Mouse (Mus musculus) left cerebral cortex, adult 2 months (tissue): ENCODE measurements around the gene Hist1h2ai. TPM values are rescaled to one million over a fixed set of nuclear protein-coding genes. Genes with fewer than 3 reads are reported as not detected.
A peak's percentile ranks its signal among the peaks of the same experiment; 100 is the strongest.
"Not testable (repeated sequence)": the region's sequence is repeated elsewhere in the genome, so short reads cannot be mapped to it uniquely, and the experiment has no call there.

Experiments used
- DNase-seq, 2 experiments: peaks; one replicate each; pipeline ENCODE4 v3.0.0; 2021 to 2022; ENCODE audit warnings: low spot score in 2 of 2, mixed read lengths in 1 of 2; ENCODE audit errors: extremely low spot score in 1 of 2
- H3K27ac ChIP-seq: fragments of 200-600 bp; 2 replicates; pipeline ENCODE4 v1.8.1; 2022
- H3K4me3 ChIP-seq: fragments of 200-600 bp; 2 replicates; pipeline ENCODE4 v1.8.1; 2022
- CTCF ChIP-seq: fragments of 200-600 bp; IDR thresholded peaks from 2 replicates; pipeline ENCODE4 v1.8.1; 2022; ENCODE audit warnings: antibody characterized with exemption, mild to moderate bottlenecking, moderate library complexity
- intact Hi-C: fragments of 180-260 bp; cut with DNase I; formaldehyde crosslinking; loops from one replicate; pipeline ENCODE4 v1.15.1; 2025
- microRNA-seq, 2 experiments: library from miRNA; unstranded; fragments of <30 nt; microRNA quantifications; one replicate each; pipeline ENCODE4 v1.2.0; 2021
- total RNA-seq, 2 experiments: library from RNA; stranded (reverse); gene quantifications; 2 replicates each; pipeline ENCODE4 v1.2.3; 2021

The Hist1h2ai gene
- total RNA-seq, 2 experiments from 2014 or later, result 25.4 to 32.6 TPM

DNA sequence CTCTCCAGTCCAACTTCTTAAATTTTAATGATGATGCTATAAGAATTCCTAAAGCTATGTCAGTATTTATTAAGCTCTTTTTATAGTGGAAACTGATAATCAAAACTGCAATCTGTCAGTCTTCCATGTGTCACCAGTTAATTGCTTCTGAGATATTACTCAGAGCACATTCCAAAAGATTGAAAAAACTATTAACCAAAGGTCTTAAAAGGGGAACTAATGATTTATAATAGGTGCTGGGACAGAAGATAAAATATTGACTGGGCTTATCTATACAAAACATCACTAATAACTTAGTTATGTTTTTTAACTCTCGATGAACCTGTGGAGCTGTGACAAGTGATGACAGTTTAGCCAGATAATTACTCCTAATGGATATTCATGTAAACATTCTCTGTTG is 28.8 kb downstream of the Hist1h2ai start:
- Histone ChIP-seq H3K27ac (no peak overlapping the region), H3K4me3 (no peak overlapping the region)
- intact Hi-C loops, result no loop called here
- TF ChIP-seq CTCF, result no peak
- DNase-seq, result no peak

DNA sequence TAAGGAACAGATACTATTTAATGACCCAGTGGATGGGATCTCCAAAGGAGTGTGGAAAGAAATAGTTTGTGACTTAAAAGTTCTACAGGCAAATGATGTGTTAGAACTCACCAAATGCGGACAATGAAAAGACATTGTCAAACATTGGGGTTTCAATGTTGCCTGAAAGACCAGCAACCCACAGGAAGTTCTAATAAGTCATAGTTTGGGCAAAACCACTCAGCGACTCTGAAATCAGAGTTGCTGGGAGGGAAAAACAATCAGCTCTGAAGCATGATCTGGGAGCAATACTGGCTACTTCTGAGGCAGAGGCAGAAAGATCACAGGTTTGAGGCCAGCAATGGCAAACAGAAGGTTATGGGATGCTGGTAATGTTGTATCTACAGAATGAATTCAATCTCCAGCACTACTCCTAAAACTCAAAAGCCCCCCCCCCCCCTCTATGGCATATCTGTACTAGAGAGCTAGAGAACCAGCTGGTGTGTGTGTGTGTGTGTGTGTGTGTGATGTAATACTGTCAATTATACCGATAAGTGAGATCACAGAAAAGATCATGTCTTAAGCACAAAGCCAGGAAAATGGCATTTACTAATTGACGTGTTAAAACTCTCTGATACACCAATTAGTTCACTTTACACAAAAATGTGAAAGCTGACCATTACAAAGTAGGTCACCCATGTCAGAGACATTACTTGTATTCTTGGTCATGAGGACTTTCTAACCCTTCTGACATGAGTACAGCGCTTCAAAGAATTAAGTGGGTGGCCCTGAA is 33.4 kb downstream of the Hist1h2ai start:
- no peak overlapping the region for H3K27ac ChIP-seq
- peak overlapping the region; percentile 57 for H3K4me3 ChIP-seq
- TF ChIP-seq CTCF, result no peak
- no peak for DNase-seq
- intact Hi-C loops, result loop anchor here (1.0 to 10.0 kb wide), 7 partner anchors 12 to 2003 kb away; partner anchors contain the start of genes Hist1h1t, Hist1h2ab, Hist1h2ag and Hist1h2ai

DNA sequence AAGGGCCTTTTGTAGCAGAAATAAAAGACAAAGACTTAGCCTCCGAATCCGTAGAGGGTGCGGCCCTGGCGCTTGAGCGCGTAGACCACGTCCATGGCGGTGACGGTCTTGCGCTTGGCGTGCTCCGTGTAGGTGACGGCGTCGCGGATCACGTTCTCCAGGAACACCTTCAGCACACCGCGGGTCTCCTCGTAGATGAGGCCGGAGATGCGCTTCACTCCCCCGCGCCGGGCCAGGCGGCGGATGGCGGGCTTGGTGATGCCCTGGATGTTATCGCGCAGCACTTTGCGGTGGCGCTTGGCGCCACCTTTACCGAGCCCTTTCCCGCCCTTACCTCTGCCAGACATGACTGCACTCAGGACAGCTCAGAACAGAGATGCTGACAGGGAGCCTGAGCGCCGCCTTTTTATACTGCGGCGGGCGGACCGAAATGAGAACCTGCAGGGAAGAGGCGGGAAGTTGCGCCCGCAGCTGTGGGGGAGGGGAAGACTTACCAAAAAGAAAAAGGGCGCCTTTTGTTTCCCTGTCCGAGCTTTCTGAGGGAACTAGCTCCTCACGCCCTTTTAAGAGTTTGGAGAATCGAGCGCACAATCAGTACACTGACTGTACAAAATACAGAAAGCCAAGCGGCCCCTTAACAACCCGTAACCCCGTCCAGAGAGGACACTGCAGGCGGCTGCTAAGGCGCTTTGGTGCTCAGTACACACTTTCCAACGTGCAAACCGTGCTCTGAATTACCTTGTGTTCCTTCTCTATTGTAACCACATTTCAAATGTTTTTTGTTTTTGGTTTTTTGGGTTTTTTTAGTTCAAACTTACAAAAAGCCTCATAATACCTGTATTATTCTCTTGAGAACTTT is 34.2 kb downstream of the Hist1h2ai start, which contains the start of gene Hist1h4k:
Gene Hist1h4k, minus strand, starts transcription at position 347 of the 859 bp plus-strand sequence.
- H3K4me3 ChIP-seq, result peak within 1 kb of the TSS; percentile 57
- intact Hi-C loops, result loop anchor here (1.0 to 10.0 kb wide), 6 partner anchors 16 to 2002 kb away; partner anchors contain the start of genes Hist1h1t, Hist1h2ab, Hist1h2ag and Hist1h2ai
- DNase-seq, result peak; percentile 93 to 94
- peak within 1 kb of the TSS; percentile 9; the same call in 1 of the 2 replicates for H3K27ac ChIP-seq

DNA sequence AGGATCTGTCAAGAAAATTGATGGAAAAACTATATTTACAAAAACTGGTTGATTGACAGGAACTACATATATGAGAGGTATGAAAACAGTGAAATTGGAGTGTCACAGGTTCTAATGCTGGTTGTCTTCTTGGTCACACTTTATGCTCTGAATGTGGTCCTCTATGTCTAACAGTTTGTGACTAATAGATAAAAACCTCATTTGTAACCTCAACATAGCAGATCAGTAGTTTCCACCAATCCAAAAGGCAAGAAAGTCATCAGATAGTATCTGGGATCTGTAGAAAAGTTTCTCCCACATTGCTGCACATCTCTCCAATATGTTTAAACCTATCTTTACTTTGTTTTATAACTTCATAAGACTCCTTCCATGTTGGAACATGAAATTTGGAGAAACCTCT is 35.2 kb downstream of the Hist1h2ai start:
- no peak overlapping the region for H3K27ac ChIP-seq
- no peak for TF ChIP-seq CTCF
- DNase-seq, result no peak
- H3K4me3 ChIP-seq, result no peak overlapping the region
- intact Hi-C loops, result loop anchor here (2.0 to 10.0 kb wide), 4 partner anchors 41 to 2001 kb away; partner anchors contain the start of genes Hist1h1t, Hist1h2ab, Hist1h2ag and Hist1h2bj

GRCm38 (mm10) chr13:21751827-21752226 is 35.6 kb downstream of the Hist1h2ai start:
- no peak for DNase-seq
- TF ChIP-seq CTCF, result no peak
- Histone ChIP-seq H3K4me3 (no peak overlapping the region), H3K27ac (no peak overlapping the region)
- intact Hi-C loops, result loop anchor here (2.0 to 10.0 kb wide), 6 partner anchors 29 to 2000 kb away; partner anchors contain the start of genes Hist1h1b, Hist1h1e, Hist1h1t and Hist1h2ab

- Histone ChIP-seq H3K4me3 (no peak overlapping the region), H3K27ac (no peak overlapping the region)
- no peak for TF ChIP-seq CTCF
- no peak for DNase-seq
- intact Hi-C loops, result loop anchor here (2.0 to 10.0 kb wide), 5 partner anchors 28 to 2000 kb away; partner anchors contain the start of genes Hist1h1b, Hist1h1e, Hist1h1t and Hist1h2ab
These were observed 36.1 kb downstream of the Hist1h2ai start for GRCm38 (mm10) chr13:21752356-21752755.

DNA sequence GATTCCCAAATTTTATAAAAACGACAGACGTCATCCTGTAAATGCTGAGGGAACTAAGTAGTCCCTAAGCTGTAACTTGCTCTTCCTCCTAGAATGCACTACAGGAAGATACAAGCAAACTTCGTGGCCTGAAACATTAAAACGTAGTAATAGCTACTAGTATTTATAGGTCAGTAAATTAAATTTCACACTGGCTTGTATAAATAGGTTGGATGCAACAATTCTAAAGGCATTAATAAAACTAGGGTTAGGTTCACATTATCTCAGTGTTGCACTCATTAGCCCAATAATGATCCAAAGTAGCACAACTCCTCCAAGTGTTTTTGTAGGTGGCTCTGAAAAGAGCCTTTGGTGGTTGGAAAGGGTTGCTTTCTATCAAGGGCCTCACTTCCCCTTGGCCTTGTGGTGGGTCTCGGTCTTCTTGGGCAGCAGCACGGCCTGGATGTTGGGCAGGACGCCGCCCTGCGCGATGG is 36.9 kb downstream of the Hist1h2ai start:
- intact Hi-C loops, result loop anchor here (2.0 to 10.0 kb wide), 5 partner anchors 28 to 1999 kb away; partner anchors contain the start of genes Hist1h1b, Hist1h1e, Hist1h1t and Hist1h2ab
- no peak for TF ChIP-seq CTCF
- DNase-seq, result no peak
- Histone ChIP-seq H3K27ac (peak overlapping the region; percentile 80), H3K4me3 (peak overlapping the region; percentile 50)

- intact Hi-C loops, result loop anchor here (2.0 to 10.0 kb wide), 5 partner anchors 27 to 1999 kb away; partner anchors contain the start of genes Hist1h1b, Hist1h1e, Hist1h1t and Hist1h2ab
- Histone ChIP-seq H3K4me3 (peak within 1 kb of the TSS; percentile 50), H3K27ac (peak within 1 kb of the TSS; percentile 80)
- peak; percentile 50 to 69 for DNase-seq
These were observed 37.5 kb downstream of the Hist1h2ai start, which contains the start of the genes Hist1h2ak and Hist1h2bn for GRCm38 (mm10) chr13:21753524-21754285. Gene Hist1h2ak (minus strand): TSS chr13:21753827. Gene Hist1h2bn (plus strand): TSS chr13:21754123.

GRCm38 (mm10) chr13:21754294-21755001 is 38.2 kb downstream of the Hist1h2ai start:
- peak overlapping the region; percentile 50 for H3K4me3 ChIP-seq
- not testable (repeated sequence) for DNase-seq, H3K27ac ChIP-seq
- intact Hi-C loops, result loop anchor here (5.0 to 10.0 kb wide), 3 partner anchors 290 to 1998 kb away; partner anchors contain the start of genes Hist1h1t, Hist1h2ab, Hist1h2ag and Hist1h2bj

DNA sequence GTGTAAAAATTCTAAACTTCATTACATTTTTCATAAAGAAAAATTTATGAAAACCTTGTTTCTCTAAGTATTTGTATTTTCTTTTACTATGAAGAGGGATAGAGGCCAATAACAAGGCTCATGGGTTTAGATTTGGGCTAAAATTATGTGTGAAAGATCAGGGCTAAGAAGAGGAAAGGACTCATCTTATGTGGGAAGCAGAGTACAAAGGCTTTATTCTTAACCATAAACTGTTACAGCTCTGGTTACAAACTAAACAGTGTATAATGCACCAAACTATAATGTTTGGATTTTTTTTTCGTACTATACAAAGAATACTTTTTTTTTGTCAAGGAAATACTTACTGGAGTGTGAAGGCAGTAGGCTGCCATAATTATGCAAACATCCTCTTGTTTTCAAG is 39.5 kb downstream of the Hist1h2ai start:
- no peak for TF ChIP-seq CTCF
- Histone ChIP-seq H3K4me3 (no peak overlapping the region), H3K27ac (no peak overlapping the region)
- DNase-seq, result no peak
- intact Hi-C loops, result loop anchor here (10.0 kb wide), 2 partner anchors 289 to 1939 kb away; partner anchors contain the start of genes Hist1h1t, Hist1h2ag, Hist1h2bj and Hist1h4c

Small RNAs within 50 kb of the gene (microRNA-seq; reads per million reads assigned to microRNA genes)
- gene Gm44357 (0 reads per million in 2 experiments), gene Gm44367 (0 reads per million in 2 experiments), gene Gm44454 (0 reads per million in 2 experiments)

Other genes starting within 250 kb of the Hist1h2ai start
- gene Nkapl, start 247.9 kb upstream of the Hist1h2ai start, total RNA-seq, result under 1 TPM; 0.40 to 0.77 TPM
- 1 to 10 TPM; 4.4 to 6.8 TPM for gene Zkscan4, start 237.5 kb upstream of the Hist1h2ai start, total RNA-seq
- gene Gm10065, start 237.0 kb upstream of the Hist1h2ai start, total RNA-seq, result not detected
- gene AK157302, start 221.2 kb upstream of the Hist1h2ai start, total RNA-seq, result 10 to 100 TPM; 21.9 to 22.8 TPM
- 10 to 100 TPM; 51.7 to 53.8 TPM for gene Gm11273, start 215.0 kb upstream of the Hist1h2ai start, total RNA-seq
- 10 to 100 TPM; 14.4 to 19.0 TPM for gene Zkscan8, start 185.3 kb upstream of the Hist1h2ai start, total RNA-seq
- gene Olfr1366, start 173.6 kb upstream of the Hist1h2ai start, total RNA-seq, result not detected
- gene Olfr1535, start 156.5 kb upstream of the Hist1h2ai start, total RNA-seq, result not detected
- gene Olfr1364, start 134.7 kb upstream of the Hist1h2ai start, total RNA-seq, result not detected
- not detected for gene Olfr1362, start 102.4 kb upstream of the Hist1h2ai start, total RNA-seq
- gene Olfr11, start 73.9 kb upstream of the Hist1h2ai start, total RNA-seq, result not detected
- gene Olfr1361, start 53.0 kb upstream of the Hist1h2ai start, total RNA-seq, result not detected
- gene Olfr1360, start 39.0 kb upstream of the Hist1h2ai start, total RNA-seq, result not detected
- not detected for gene Olfr1359, start 18.3 kb upstream of the Hist1h2ai start, total RNA-seq
- gene Hist1h2bl, start 279 bp upstream of the Hist1h2ai start, total RNA-seq, result 10 to 100 TPM; 23.7 to 28.5 TPM
- 10 to 100 TPM; 54.6 to 74.2 TPM for gene Hist1h3h, start 1.2 kb downstream of the Hist1h2ai start, total RNA-seq
- gene Hist1h2bm, start 5.6 kb downstream of the Hist1h2ai start, total RNA-seq, result 1 to 10 TPM; 4.8 to 5.4 TPM
- gene Hist1h4j, start 18.6 kb downstream of the Hist1h2ai start, total RNA-seq, result 10 to 100 TPM; 13.9 to 19.4 TPM
- 100 to 1,000 TPM; 316 to 377 TPM for gene Hist1h4k, start 34.1 kb downstream of the Hist1h2ai start, total RNA-seq
- 10 to 100 TPM; 13.2 to 13.5 TPM for gene Hist1h2ak, start 37.4 kb downstream of the Hist1h2ai start, total RNA-seq
- gene Hist1h2bn, start 37.7 kb downstream of the Hist1h2ai start, total RNA-seq, result 1 to 10 TPM; 8.3 TPM
- gene Hist1h1b, start 64.2 kb downstream of the Hist1h2ai start, total RNA-seq, result 1 to 10 TPM; 6.7 to 8.3 TPM
- gene Hist1h3i, start 66.9 kb downstream of the Hist1h2ai start, total RNA-seq, result 10 to 100 TPM; 49.9 to 62.3 TPM
- gene Hist1h2an, start 70.8 kb downstream of the Hist1h2ai start, total RNA-seq, result 1 to 10 TPM in 1 of 2 experiments, not detected in 1; 2.7 TPM
- gene Hist1h2bp, start 71.0 kb downstream of the Hist1h2ai start, total RNA-seq, result 1 to 10 TPM; 1.3 to 5.5 TPM
- 10 to 100 TPM; 27.3 to 38.5 TPM for gene Hist1h2bq, start 93.8 kb downstream of the Hist1h2ai start, total RNA-seq
- 10 to 100 TPM; 11.2 to 25.1 TPM for gene Hist1h2ao, start 94.0 kb downstream of the Hist1h2ai start, total RNA-seq
- 100 to 1,000 TPM; 200 to 276 TPM for gene Hist1h4m, start 95.3 kb downstream of the Hist1h2ai start, total RNA-seq
- 10 to 100 TPM; 18.7 to 21.6 TPM for gene Hist1h4n, start 115.8 kb downstream of the Hist1h2ai start, total RNA-seq
- 10 to 100 TPM; 11.2 to 16.1 TPM for gene Hist1h2ap, start 117.1 kb downstream of the Hist1h2ai start, total RNA-seq
- 10 to 100 TPM; 27.0 to 39.1 TPM for gene Hist1h2br, start 117.3 kb downstream of the Hist1h2ai start, total RNA-seq
- gene Zfp184, start 228.7 kb downstream of the Hist1h2ai start, total RNA-seq, result 1 to 10 TPM; 3.8 to 3.9 TPM